In the genomic region with DNA sequence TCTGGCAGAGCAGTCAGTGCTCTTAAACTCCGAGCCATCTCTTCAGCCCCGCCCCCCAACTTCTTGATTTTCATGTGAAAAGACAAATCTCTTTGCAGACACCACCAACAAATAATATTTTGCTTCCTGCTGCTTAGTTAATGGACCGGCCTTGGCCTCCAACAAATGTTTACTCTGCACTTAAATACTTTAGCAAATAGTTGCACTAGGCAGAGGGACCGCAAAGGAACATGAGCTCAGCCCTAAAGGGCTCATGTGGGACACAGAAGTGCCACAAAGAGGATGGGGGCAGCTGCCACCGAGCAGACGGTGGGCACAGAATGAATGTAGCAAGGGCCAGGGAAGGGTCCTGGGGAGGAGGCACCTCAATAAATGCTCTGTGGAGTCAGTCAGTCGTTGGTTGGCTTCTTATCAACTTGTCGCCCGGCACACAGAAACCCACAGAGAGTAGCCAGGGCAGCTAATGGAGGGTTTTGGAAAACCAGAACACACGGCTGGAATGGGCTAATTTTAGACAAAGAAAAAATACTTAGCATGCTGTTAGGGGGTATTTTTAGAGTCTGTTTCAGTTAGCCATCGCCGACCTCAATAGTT, we compare ENCODE assay signal across 8 mouse cellular contexts. TPM values are rescaled to one million over a fixed set of nuclear protein-coding genes. Genes with fewer than 3 reads are reported as not detected.
A peak's percentile ranks its signal among the peaks of the same experiment; 100 is the strongest.
DNase-seq lines count a peak whose midpoint lies in the region; ATAC-seq and TF ChIP-seq lines count a peak whose summit lies in the region.

No protein-coding gene starts in this region.

- TF ChIP-seq POLR2A in lung, adult 2 months (IDR thresholded peaks at IDR 0.05; ENCODE audit: borderline replicate concordance, extremely low read depth, low read depth, low read length), result 0 out of 2 replicates have a peak, but pooled peaks have one; percentile 16

- DNase-seq in cerebellum, postnatal 36 days, result no peak
- DNase-seq in 416B (ENCODE audit: low read depth) (peak; percentile 81), MN1 (ENCODE audit: low spot score) (no peak)
- peak; percentile 87 for DNase-seq in heart, postnatal 0 days (ENCODE audit: low spot score)
- DNase-seq in lung, adult 2 months, result peak; percentile 63
- DNase-seq in retina, embryonic 14.5 days (ENCODE audit: low spot score), result no peak
- DNase-seq in cerebellum, adult 9-11 months, result no peak

- 17% methylated on average over 12 of the region's 12 CpGs for WGBS in heart, postnatal 0 days
- WGBS in lung, adult 2 months, result 12% methylated on average over 12 of the region's 12 CpGs

- no peaks in the 10 kb centered on the region for H3K9me3 ChIP-seq in heart, postnatal 0 days (replicated peaks; ENCODE audit: control insufficient read depth, low read length)

- peak overlapping the region; percentile 49 for H3K9ac ChIP-seq in heart, postnatal 0 days (replicated peaks; ENCODE audit: low read depth, low read length)

- peaks cover 74% of the 10 kb centered on the region for H3K4me1 ChIP-seq in heart, postnatal 0 days (ENCODE audit: control insufficient read depth, insufficient read depth)
- H3K4me1 ChIP-seq in lung, adult 2 months (ENCODE audit: control insufficient read depth, insufficient read depth, low read length), result peaks cover 60% of the 10 kb centered on the region

- H3K36me3 ChIP-seq in heart, postnatal 0 days (replicated peaks; ENCODE audit: control insufficient read depth, insufficient read depth, low read length), result no peaks in the 10 kb centered on the region

- H3K4me3 ChIP-seq in heart, postnatal 0 days (ENCODE audit: low read depth, low read length), result no peak overlapping the region
- H3K4me3 ChIP-seq in lung, adult 2 months (replicated peaks; ENCODE audit: extremely low read depth, low read depth, low read length), result no peak overlapping the region

- TF ChIP-seq EP300 in heart, postnatal 0 days (IDR thresholded peaks at IDR 0.05; ENCODE audit: low read depth), result no peak

- no peaks in the 10 kb centered on the region for H3K27me3 ChIP-seq in heart, postnatal 0 days (ENCODE audit: control insufficient read depth, insufficient read depth, low read length)

- TF ChIP-seq CTCF in heart, postnatal 0 days (IDR thresholded peaks at IDR 0.05; ENCODE audit: low read depth), result no peak
- TF ChIP-seq CTCF in lung, adult 2 months (IDR thresholded peaks at IDR 0.05; ENCODE audit: insufficient read depth, low read length), result no peak

- peak overlapping the region; percentile 92 for H3K27ac ChIP-seq in heart, postnatal 0 days (ENCODE audit: low read depth)

- peak overlapping the region; percentile 36 for H3K4me2 ChIP-seq in heart, postnatal 0 days (ENCODE audit: low read depth, low read length)

- ATAC-seq in cerebellum, adult (ENCODE audit: insufficient number of reproducible peaks, low FRiP score, low TSS enrichment), result 0 out of 2 replicates have a peak, but pooled peaks have one; percentile 3
- peak; percentile 47 for ATAC-seq in heart, postnatal 0 days (ENCODE audit: insufficient read depth, low read depth)

RNA-seq across cellular contexts. Expression of a gene that starts 44.0 kb away (rescaled TPM):
- 27.9 and 32.3 TPM in 2 replicates for total RNA-seq in heart, postnatal 0 days (2014; rRNA removed; ENCODE audit: low replicate concordance)
- 22.0 and 23.4 TPM in 2 replicates for polyA plus RNA-seq in heart, postnatal 0 days (2015; fragmentation: Nextera tagmentation; extraction: Ambion mirVana)
- polyA plus RNA-seq in lung, adult 2 months (2012; rRNA removed), result 66.7 and 97.0 TPM in 2 replicates

Comparison
In these comparisons a context has a peak if more than half of its experiments do, and no peak if none do; other contexts are left out.
1. DNase-seq: peak in 416B (single experiment), heart, postnatal 0 days (single experiment) and lung, adult 2 months (single experiment); none in cerebellum, postnatal 36 days (0 of 2), retina, embryonic 14.5 days (single experiment), MN1 (single experiment) and cerebellum, adult 9-11 months (single experiment).